Mouse (Mus musculus) limb, embryonic 10.5 days (tissue): ENCODE results near the gene Rxrg. TPM values are rescaled to one million over a fixed set of nuclear protein-coding genes. Genes with fewer than 3 reads are reported as not detected.

Experiments used
- DNase-seq: peaks from one replicate; pipeline ENCODE4 v3.0.0-alpha.2; 2017; ENCODE audit warnings: low spot score
- H3K27ac ChIP-seq: fragments of 300-500 bp; sonication (generic); 2 replicates; pipeline ENCODE4 v1.5.1; 2016; ENCODE audit warnings: mild to moderate bottlenecking
- H3K27me3 ChIP-seq: fragments of 300-500 bp; sonication (generic); 2 replicates; pipeline ENCODE4 v1.6.1; 2016; ENCODE audit warnings: low read depth, mild to moderate bottlenecking; ENCODE audit not compliant: poor library complexity, severe bottlenecking
- H3K36me3 ChIP-seq: fragments of 300-500 bp; sonication (generic); 2 replicates; pipeline ENCODE4 v1.6.1; 2016; ENCODE audit warnings: mild to moderate bottlenecking, moderate library complexity
- H3K4me1 ChIP-seq: fragments of 300-500 bp; sonication (generic); 2 replicates; pipeline ENCODE4 v1.6.1; 2016
- H3K4me3 ChIP-seq: fragments of 300-500 bp; sonication (generic); 2 replicates; pipeline ENCODE4 v1.5.1; 2016; ENCODE audit warnings: mild to moderate bottlenecking, moderate library complexity
- H3K9me3 ChIP-seq: fragments of 300-500 bp; sonication (generic); replicated peaks from 2 replicates; pipeline ENCODE4 v1.6.1; 2016; ENCODE audit warnings: mild to moderate bottlenecking
- WGBS: fragments of 180-500 bp; shearing (Covaris S2); methylation state at CpG from one replicate; pipeline ENCODE4 v1.1.7; 2016; 5-methylcytosine and 5-hydroxymethylcytosine counted together
- polyA plus RNA-seq: library from polyadenylated mRNA; unstranded; fragments of >200 nt; fragmentation: Nextera tagmentation; extraction: Ambion mirVana; gene quantifications from 2 replicates; pipeline ENCODE4 v1.2.1, GENCODE M21; 2016

Rxrg gene
- polyA plus RNA-seq, 1 experiment from 2014 or later: 2.6 TPM

GRCm38 (mm10) chr1:167659065-167659464, 60.9 kb downstream of the Rxrg start:
- no peaks in the 10 kb centered on the region for H3K36me3 ChIP-seq
- no peaks in the 10 kb centered on the region for H3K9me3 ChIP-seq
- peaks cover 90% of the 10 kb centered on the region for H3K27me3 ChIP-seq
- no peak overlapping the region for H3K27ac ChIP-seq
- no peak overlapping the region for H3K4me3 ChIP-seq
- DNase-seq: no peak
- 76% methylated on average over 3 of the region's 3 CpGs for WGBS
- H3K4me1 ChIP-seq: peaks cover 20% of the 10 kb centered on the region

GRCm38 (mm10) chr1:167660521-167661101, 62.4 kb downstream of the Rxrg start:
- Histone ChIP-seq H3K4me1 (peaks cover 20% of the 10 kb centered on the region), H3K9me3 (no peaks in the 10 kb centered on the region), H3K4me3 (peak overlapping the region; percentile 42), H3K36me3 (no peaks in the 10 kb centered on the region), H3K27ac (no peak overlapping the region), H3K27me3 (peaks cover 87% of the 10 kb centered on the region)
- peak; percentile 50 for DNase-seq
- WGBS: 2% methylated on average over 21 of the region's 21 CpGs

GRCm38 (mm10) chr1:167661123-167661522, 62.9 kb downstream of the Rxrg start:
- no peaks in the 10 kb centered on the region for H3K9me3 ChIP-seq
- H3K4me3 ChIP-seq: peak overlapping the region; percentile 42
- 1% methylated on average over 19 of the region's 19 CpGs for WGBS
- no peak overlapping the region for H3K27ac ChIP-seq
- H3K27me3 ChIP-seq: peaks cover 83% of the 10 kb centered on the region
- DNase-seq: no peak
- H3K4me1 ChIP-seq: peaks cover 20% of the 10 kb centered on the region
- no peaks in the 10 kb centered on the region for H3K36me3 ChIP-seq

- H3K4me3 ChIP-seq: no peak overlapping the region
- 65% methylated on average over 5 of the region's 5 CpGs for WGBS
These were observed 65.0 kb downstream of the Rxrg start for GRCm38 (mm10) chr1:167663136-167663535.

GRCm38 (mm10) chr1:167669796-167670195, 71.6 kb downstream of the Rxrg start:
- peak; percentile 83 for DNase-seq
- Histone ChIP-seq H3K27ac (no peak overlapping the region), H3K4me3 (no peak overlapping the region), H3K9me3 (no peaks in the 10 kb centered on the region), H3K4me1 (peaks cover 7% of the 10 kb centered on the region), H3K27me3 (peaks cover 75% of the 10 kb centered on the region), H3K36me3 (no peaks in the 10 kb centered on the region)
- WGBS: 34% methylated on average over 6 of the region's 6 CpGs

More at GRCm38 (mm10) chr1:167663136-167663535, 65.0 kb downstream of the Rxrg start:
- Histone ChIP-seq H3K36me3 (no peaks in the 10 kb centered on the region), H3K27ac (no peak overlapping the region), H3K27me3 (peaks cover 77% of the 10 kb centered on the region), H3K4me1 (peaks cover 20% of the 10 kb centered on the region), H3K9me3 (no peaks in the 10 kb centered on the region)
- DNase-seq: no peak

- no peak for DNase-seq
- peaks cover 7% of the 10 kb centered on the region for H3K4me1 ChIP-seq
- H3K36me3 ChIP-seq: no peaks in the 10 kb centered on the region
- WGBS: 20% methylated on average over 17 of the region's 17 CpGs
- no peaks in the 10 kb centered on the region for H3K9me3 ChIP-seq
- no peak overlapping the region for H3K27ac ChIP-seq
- H3K27me3 ChIP-seq: peaks cover 84% of the 10 kb centered on the region
- no peak overlapping the region for H3K4me3 ChIP-seq
These were observed 74.3 kb downstream of the Rxrg start for GRCm38 (mm10) chr1:167672433-167672987.

- WGBS: 93% methylated on average over 6 of the region's 6 CpGs
- H3K4me3 ChIP-seq: no peak overlapping the region
- no peaks in the 10 kb centered on the region; the same call in 1 of the 2 replicates for H3K9me3 ChIP-seq
- H3K36me3 ChIP-seq: no peaks in the 10 kb centered on the region
- no peak overlapping the region for H3K27ac ChIP-seq
- no peaks in the 10 kb centered on the region for H3K4me1 ChIP-seq
- DNase-seq: no peak
- H3K27me3 ChIP-seq: peaks cover 28% of the 10 kb centered on the region
These were observed 80.9 kb downstream of the Rxrg start for GRCm38 (mm10) chr1:167679061-167679460.

- Histone ChIP-seq H3K27me3 (peaks cover 76% of the 10 kb centered on the region), H3K9me3 (no peaks in the 10 kb centered on the region), H3K27ac (0 out of 2 replicates have a peak overlapping the region, but pooled peaks have one; percentile 56), H3K4me1 (peaks cover 29% of the 10 kb centered on the region), H3K36me3 (no peaks in the 10 kb centered on the region), H3K4me3 (peak overlapping the region; percentile 62)
- under 1% methylated on average over 8 of the region's 8 CpGs for WGBS
- no peak for DNase-seq
These were observed 89.8 kb downstream of the Rxrg start for GRCm38 (mm10) chr1:167688001-167688346.

GRCm38 (mm10) chr1:167688347-167689231, 90.4 kb downstream of the Rxrg start:
- DNase-seq: peak; percentile 76

GRCm38 (mm10) chr1:167689232-167689261, 90.9 kb downstream of the Rxrg start, which contains the start of gene Lmx1a:
Gene Lmx1a (plus strand): TSS chr1:167689237.
- Histone ChIP-seq H3K4me3 (peak within 1 kb of the TSS; percentile 62), H3K27ac (peak within 1 kb of the TSS; percentile 56), H3K9me3 (no peaks in the 10 kb centered on the region), H3K27me3 (peaks cover 87% of the 10 kb centered on the region), H3K4me1 (peaks cover 29% of the 10 kb centered on the region), H3K36me3 (no peaks in the 10 kb centered on the region)
- 0% methylated on average over 3 of the region's 3 CpGs for WGBS
- no peak for DNase-seq

More at GRCm38 (mm10) chr1:167688347-167689231, 90.4 kb downstream of the Rxrg start:
- H3K36me3 ChIP-seq: no peaks in the 10 kb centered on the region
- peaks cover 29% of the 10 kb centered on the region for H3K4me1 ChIP-seq
- H3K27ac ChIP-seq: peak overlapping the region; percentile 56
- peak overlapping the region; percentile 62 for H3K4me3 ChIP-seq
- peaks cover 82% of the 10 kb centered on the region for H3K27me3 ChIP-seq
- under 1% methylated on average over 98 of the region's 98 CpGs for WGBS
- no peaks in the 10 kb centered on the region for H3K9me3 ChIP-seq

Other genes starting within 250 kb of the Rxrg start
- gene Aldh9a1, start 248.4 kb upstream of the Rxrg start, polyA plus RNA-seq: 41.2 and 43.5 TPM in 2 replicates
- gene Mgst3, start 204.5 kb upstream of the Rxrg start, polyA plus RNA-seq: 45.7 and 47.6 TPM in 2 replicates
- not detected in 2 replicates for gene Lrrc52, start 131.6 kb upstream of the Rxrg start, polyA plus RNA-seq
- gene Lmx1a, start 90.9 kb downstream of the Rxrg start, polyA plus RNA-seq: 1.1 and 1.2 TPM in 2 replicates